Mouse (Mus musculus) cerebellum, postnatal 25 days (tissue): ENCODE measurements around the gene Psme2.
A peak's percentile ranks its signal among the peaks of the same experiment; 100 is the strongest.

Experiments used
- DNase-seq, 2 experiments: peaks; one replicate each; pipeline ENCODE4 v3.0.0; 2021; ENCODE audit warnings: mixed read lengths in 2 of 2

The Psme2 gene

GRCm38 (mm10) chr14:55563249-55563648 lies 27.7 kb downstream of the Psme2 start:
- no peak for DNase-seq

GRCm38 (mm10) chr14:55561860-55562259 lies 29.1 kb downstream of the Psme2 start:
- DNase-seq: no peak

GRCm38 (mm10) chr14:55560202-55561073 lies 30.5 kb downstream of the Psme2 start, which contains the start of gene A730061H03Rik:
A730061H03Rik (minus strand) TSS chr14:55560406.
- DNase-seq: peak; percentile 98 to 99

GRCm38 (mm10) chr14:55559799-55560201 lies 31.1 kb downstream of the Psme2 start, which contains the start of gene Dcaf11:
Dcaf11 (plus strand) TSS chr14:55560006.
- peak; percentile 93 to 94 for DNase-seq

GRCm38 (mm10) chr14:55558740-55559448 lies 32.0 kb downstream of the Psme2 start:
- no peak for DNase-seq

- no peak for DNase-seq
Observed at GRCm38 (mm10) chr14:55557587-55557986, 33.3 kb downstream of the Psme2 start.

- DNase-seq: peak; percentile 77 to 89
Observed at GRCm38 (mm10) chr14:55557003-55557402, 33.9 kb downstream of the Psme2 start.

- no peak for DNase-seq
Observed at GRCm38 (mm10) chr14:55555788-55556187, 35.1 kb downstream of the Psme2 start.

- DNase-seq: no peak
Observed at GRCm38 (mm10) chr14:55554635-55555034, 36.3 kb downstream of the Psme2 start.

- no peak for DNase-seq
Observed at GRCm38 (mm10) chr14:55551794-55552193, 39.1 kb downstream of the Psme2 start.

GRCm38 (mm10) chr14:55551347-55551746 lies 39.6 kb downstream of the Psme2 start:
- no peak for DNase-seq

GRCm38 (mm10) chr14:55550191-55550590 lies 40.7 kb downstream of the Psme2 start:
- peak; percentile 63 to 75 for DNase-seq

- peak; percentile 60 to 67 for DNase-seq
Observed at GRCm38 (mm10) chr14:55544334-55544733, 46.6 kb downstream of the Psme2 start.

GRCm38 (mm10) chr14:55542268-55542667 lies 48.6 kb downstream of the Psme2 start:
- DNase-seq: no peak

- DNase-seq: peak; percentile 87 to 90
Observed at GRCm38 (mm10) chr14:55540787-55541321, 50.1 kb downstream of the Psme2 start.

GRCm38 (mm10) chr14:55540067-55540786 lies 50.7 kb downstream of the Psme2 start, which contains the start of gene Pck2:
Pck2 (plus strand) TSS chr14:55540266.
- peak; percentile 89 to 91 for DNase-seq
